Mouse (Mus musculus): ENCODE measurements around the gene Trpv2. TPM values are rescaled to one million over a fixed set of nuclear protein-coding genes. Genes with fewer than 3 reads are reported as not detected.
"Not testable (repeated sequence)": the region's sequence is repeated elsewhere in the genome, so short reads cannot be mapped to it uniquely, and the experiment has no call there.

Gene Trpv2
- total RNA-seq, 2 experiments from 2014 or later = 2.4 to 3.3 TPM

- no peak for DNase-seq (ENCODE audit: low spot score)
- intact Hi-C loops (cut with DNase I) = no loop called here
Measured at GRCm38 (mm10) chr11:62643681-62644363, 69.5 kb downstream of the Trpv2 start.

GRCm38 (mm10) chr11:62644602-62645336 lies 70.5 kb downstream of the Trpv2 start:
- DNase-seq (ENCODE audit: low spot score) = no peak
- intact Hi-C loops (cut with DNase I) = no loop called here

GRCm38 (mm10) chr11:62645337-62645675 lies 71.0 kb downstream of the Trpv2 start:
- intact Hi-C loops (cut with DNase I) = no loop called here

GRCm38 (mm10) chr11:62645732-62646494 lies 71.6 kb downstream of the Trpv2 start:
- intact Hi-C loops (cut with DNase I) = loop anchor here (2.0 kb wide), 1 partner anchor 29 kb away; no protein-coding TSS in a partner anchor

More at GRCm38 (mm10) chr11:62645337-62645675, 71.0 kb downstream of the Trpv2 start:
- DNase-seq (ENCODE audit: low spot score) = no peak

GRCm38 (mm10) chr11:62646495-62646843 lies 72.2 kb downstream of the Trpv2 start:
- intact Hi-C loops (cut with DNase I) = loop anchor here (2.0 kb wide), 1 partner anchor 28 kb away; no protein-coding TSS in a partner anchor
- DNase-seq (ENCODE audit: low spot score) = no peak

More at GRCm38 (mm10) chr11:62645732-62646494, 71.6 kb downstream of the Trpv2 start:
- no peak for DNase-seq (ENCODE audit: low spot score)

- intact Hi-C loops (cut with DNase I) = loop anchor here (2.0 kb wide), 1 partner anchor 28 kb away; no protein-coding TSS in a partner anchor
- no peak for DNase-seq (ENCODE audit: low spot score)
Measured at GRCm38 (mm10) chr11:62646958-62647515, 72.8 kb downstream of the Trpv2 start.

- intact Hi-C loops (cut with DNase I) = loop anchor here (2.0 kb wide), 2 partner anchors 27 to 33 kb away; no protein-coding TSS in a partner anchor
- DNase-seq (ENCODE audit: low spot score) = no peak
Measured at GRCm38 (mm10) chr11:62647661-62648590, 73.6 kb downstream of the Trpv2 start, which contains the start of gene Lrrc75a. TSS of gene Lrrc75a (minus strand) at chr11:62648523.

- intact Hi-C loops (cut with DNase I) = loop anchor here (2.0 kb wide), 1 partner anchor 34 kb away; no protein-coding TSS in a partner anchor
Measured at GRCm38 (mm10) chr11:62648591-62649391, 74.5 kb downstream of the Trpv2 start, which contains the start of gene Mmgt2. TSS of gene Mmgt2 (plus strand) at chr11:62648664.

GRCm38 (mm10) chr11:62649803-62650202 lies 75.5 kb downstream of the Trpv2 start:
- intact Hi-C loops (cut with DNase I) = loop anchor here (2.0 kb wide), 1 partner anchor 35 kb away; no protein-coding TSS in a partner anchor
- DNase-seq (ENCODE audit: low spot score) = not testable (repeated sequence)

More at GRCm38 (mm10) chr11:62648591-62649391, 74.5 kb downstream of the Trpv2 start, which contains the start of gene Mmgt2:
- peak; percentile 87 for DNase-seq (ENCODE audit: low spot score)

Other genes starting within 250 kb of the Trpv2 start
- 1 to 10 TPM; 2.8 to 3.3 TPM for gene Pigl, start 116.0 kb upstream of the Trpv2 start, total RNA-seq (2021)
- 100 to 1,000 TPM; 126 TPM for gene Ncor1, start 115.9 kb upstream of the Trpv2 start, total RNA-seq (2021)
- gene Cenpv, start 35.2 kb upstream of the Trpv2 start, total RNA-seq (2021) = 10 to 100 TPM; 22.5 to 26.4 TPM
- 100 to 1,000 TPM; 561 to 624 TPM for gene Ubb, start 23.3 kb upstream of the Trpv2 start, total RNA-seq (2021)
- 1 to 10 TPM; 4.9 to 6.4 TPM for gene Lrrc75a, start 74.0 kb downstream of the Trpv2 start, total RNA-seq (2021)
- 1 to 10 TPM; 6.9 to 7.0 TPM for gene Mmgt2, start 74.2 kb downstream of the Trpv2 start, total RNA-seq (2021)
- 1 to 10 TPM; 2.4 to 2.8 TPM for gene Zfp287, start 157.4 kb downstream of the Trpv2 start, total RNA-seq (2021)
- gene Gm10428, start 178.6 kb downstream of the Trpv2 start, total RNA-seq (2021) = not detected
- 1 to 10 TPM; 1.6 to 2.3 TPM for gene Zfp286, start 215.0 kb downstream of the Trpv2 start, total RNA-seq (2021)
- 1 to 10 TPM; 5.4 to 6.5 TPM for gene Trim16, start 245.7 kb downstream of the Trpv2 start, total RNA-seq (2021)